Mouse (Mus musculus) megakaryocyte, embryonic 14.5 days (primary cell): Measurements from ENCODE around the gene Hoxa7. TPM values are rescaled to one million over a fixed set of nuclear protein-coding genes. Genes with fewer than 3 reads are reported as not detected.

Experiments
- H3K27me3 ChIP-seq: replicated peaks from 2 replicates; pipeline ENCODE3; 2012; ENCODE audit warnings: inconsistent platforms
- H3K36me3 ChIP-seq: replicated peaks from 2 replicates; pipeline ENCODE3; 2012; ENCODE audit warnings: low read length, inconsistent platforms, mixed read lengths
- H3K4me1 ChIP-seq: 2 replicates; pipeline ENCODE4 v1.6.1; 2012; ENCODE audit warnings: inconsistent platforms
- H3K4me3 ChIP-seq: replicated peaks from 2 replicates; pipeline ENCODE3; 2012; ENCODE audit warnings: moderate library complexity, mild to moderate bottlenecking, inconsistent platforms
- H3K9me3 ChIP-seq: 2 replicates; pipeline ENCODE4 v1.6.1; 2012; ENCODE audit warnings: inconsistent platforms
- FLI1 ChIP-seq: IDR thresholded peaks from 2 replicates; pipeline ENCODE4 v1.6.1; 2012; ENCODE audit warnings: low read length, inconsistent platforms, mixed read lengths
- GATA1 ChIP-seq: IDR thresholded peaks from 3 replicates; pipeline ENCODE4 v1.6.1; 2012; ENCODE audit warnings: mixed read lengths, low read length, inconsistent platforms, borderline replicate concordance
- polyA plus RNA-seq: library from polyadenylated mRNA; stranded (reverse); fragments of >175 nt; gene quantifications from 2 replicates; pipeline ENCODE4 v1.2.3, GENCODE M21; 2012; ENCODE audit warnings: low replicate concordance; ENCODE audit not compliant: insufficient read depth

Hoxa7 gene
- polyA plus RNA-seq, 1 experiment, result 2.8 TPM

GRCm38 (mm10) chr6:52225612-52226568, 4.2 kb upstream of the Hoxa7 start:
- H3K4me1 ChIP-seq, result peaks cover 76% of the 10 kb centered on the region
- H3K36me3 ChIP-seq, result no peaks in the 10 kb centered on the region
- H3K9me3 ChIP-seq, result no peaks in the 10 kb centered on the region
- peak overlapping the region; percentile 91 for H3K4me3 ChIP-seq
- no peak for TF ChIP-seq FLI1
- peaks cover 93% of the 10 kb centered on the region for H3K27me3 ChIP-seq

GRCm38 (mm10) chr6:52224895-52225611, 3.4 kb upstream of the Hoxa7 start:
- Histone ChIP-seq H3K27me3 (peaks cover 93% of the 10 kb centered on the region), H3K36me3 (no peaks in the 10 kb centered on the region), H3K9me3 (no peaks in the 10 kb centered on the region), H3K4me3 (peak overlapping the region; percentile 91), H3K4me1 (peaks cover 76% of the 10 kb centered on the region)
- TF ChIP-seq GATA1 (no peak), FLI1 (no peak)

GRCm38 (mm10) chr6:52223939-52224760, 2.5 kb upstream of the Hoxa7 start:
- H3K9me3 ChIP-seq, result no peaks in the 10 kb centered on the region
- H3K4me3 ChIP-seq, result peak overlapping the region; percentile 91
- H3K36me3 ChIP-seq, result no peaks in the 10 kb centered on the region
- TF ChIP-seq FLI1 (no peak), GATA1 (no peak)
- H3K4me1 ChIP-seq, result peaks cover 72% of the 10 kb centered on the region
- peaks cover 94% of the 10 kb centered on the region for H3K27me3 ChIP-seq

GRCm38 (mm10) chr6:52222729-52223128, 1.1 kb upstream of the Hoxa7 start:
- Histone ChIP-seq H3K36me3 (no peaks in the 10 kb centered on the region), H3K4me1 (peaks cover 73% of the 10 kb centered on the region), H3K4me3 (peak overlapping the region; percentile 38), H3K27me3 (peaks cover 95% of the 10 kb centered on the region), H3K9me3 (no peaks in the 10 kb centered on the region)
- TF ChIP-seq GATA1, result no peak
- no peak for TF ChIP-seq FLI1

GRCm38 (mm10) chr6:52221993-52222685, 485 bp upstream of the Hoxa7 start:
- Histone ChIP-seq H3K4me1 (peaks cover 78% of the 10 kb centered on the region), H3K9me3 (no peaks in the 10 kb centered on the region), H3K4me3 (peak overlapping the region; percentile 94), H3K36me3 (no peaks in the 10 kb centered on the region), H3K27me3 (peaks cover 95% of the 10 kb centered on the region)
- TF ChIP-seq FLI1 (no peak), GATA1 (no peak)

- no peak for TF ChIP-seq FLI1
- TF ChIP-seq GATA1, result no peak
- Histone ChIP-seq H3K4me3 (peak overlapping the region; percentile 94), H3K4me1 (peaks cover 84% of the 10 kb centered on the region), H3K36me3 (no peaks in the 10 kb centered on the region), H3K9me3 (no peaks in the 10 kb centered on the region), H3K27me3 (peaks cover 95% of the 10 kb centered on the region)
Measured at GRCm38 (mm10) chr6:52220865-52221310, 766 bp downstream of the Hoxa7 start.

GRCm38 (mm10) chr6:52220003-52220864, 1.4 kb downstream of the Hoxa7 start:
- H3K4me1 ChIP-seq, result peaks cover 82% of the 10 kb centered on the region
- H3K27me3 ChIP-seq, result peaks cover 94% of the 10 kb centered on the region
- no peaks in the 10 kb centered on the region for H3K9me3 ChIP-seq
- H3K4me3 ChIP-seq, result peak overlapping the region; percentile 94
- H3K36me3 ChIP-seq, result no peaks in the 10 kb centered on the region
- TF ChIP-seq GATA1, result no peak
- TF ChIP-seq FLI1, result no peak

- TF ChIP-seq GATA1 (no peak), FLI1 (no peak)
- Histone ChIP-seq H3K36me3 (no peaks in the 10 kb centered on the region), H3K27me3 (peaks cover 94% of the 10 kb centered on the region), H3K4me1 (peaks cover 73% of the 10 kb centered on the region), H3K9me3 (no peaks in the 10 kb centered on the region), H3K4me3 (peak overlapping the region; percentile 94)
Measured at GRCm38 (mm10) chr6:52219234-52219942, 2.3 kb downstream of the Hoxa7 start.
